Mouse (Mus musculus): ENCODE data around the gene Prkcb. TPM values are rescaled to one million over a fixed set of nuclear protein-coding genes. Genes with fewer than 3 reads are reported as not detected.

Gene Prkcb
- polyA plus RNA-seq, 1 experiment: 2.3 TPM

- TF ChIP-seq CTCF (IDR thresholded peaks at IDR 0.05; ENCODE audit: low read depth, low read length): peak; percentile 93
- TF ChIP-seq EP300 (IDR thresholded peaks at IDR 0.05; ENCODE audit: insufficient read depth, low read depth, low read length): no peak
- no peaks in the 10 kb centered on the region for H3K9me3 ChIP-seq (replicated peaks; ENCODE audit: control insufficient read depth, insufficient read depth, low read length, poor library complexity, severe bottlenecking)
- H3K4me3 ChIP-seq (ENCODE audit: low read depth, low read length): no peak overlapping the region
- H3K4me1 ChIP-seq (ENCODE audit: control insufficient read depth, insufficient read depth, low read length): no peaks in the 10 kb centered on the region
- no peaks in the 10 kb centered on the region for H3K36me3 ChIP-seq (ENCODE audit: control insufficient read depth, insufficient read depth, low read length, poor library complexity, severe bottlenecking)
- no peak overlapping the region for H3K9ac ChIP-seq (ENCODE audit: low read depth, poor library complexity, severe bottlenecking)
- H3K27ac ChIP-seq (ENCODE audit: insufficient read depth, low read length): no peak overlapping the region
- no peaks in the 10 kb centered on the region for H3K27me3 ChIP-seq (ENCODE audit: control insufficient read depth, insufficient read depth, low read length, poor library complexity, severe bottlenecking)
Observed at GRCm38 (mm10) chr7:122470370-122471280, 182.1 kb downstream of the Prkcb start.

- no peaks in the 10 kb centered on the region for H3K9me3 ChIP-seq (replicated peaks; ENCODE audit: control insufficient read depth, insufficient read depth, low read length, poor library complexity, severe bottlenecking)
- no peaks in the 10 kb centered on the region for H3K27me3 ChIP-seq (ENCODE audit: control insufficient read depth, insufficient read depth, low read length, poor library complexity, severe bottlenecking)
- no peaks in the 10 kb centered on the region for H3K36me3 ChIP-seq (ENCODE audit: control insufficient read depth, insufficient read depth, low read length, poor library complexity, severe bottlenecking)
- H3K9ac ChIP-seq (ENCODE audit: low read depth, poor library complexity, severe bottlenecking): no peak overlapping the region
- TF ChIP-seq EP300 (IDR thresholded peaks at IDR 0.05; ENCODE audit: insufficient read depth, low read depth, low read length) (no peak), CTCF (IDR thresholded peaks at IDR 0.05; ENCODE audit: low read depth, low read length) (no peak), POLR2A (IDR thresholded peaks at IDR 0.05; ENCODE audit: insufficient read depth, low read length) (no peak)
- H3K27ac ChIP-seq (ENCODE audit: insufficient read depth, low read length): no peak overlapping the region
- H3K4me1 ChIP-seq (ENCODE audit: control insufficient read depth, insufficient read depth, low read length): no peaks in the 10 kb centered on the region
- H3K4me3 ChIP-seq (ENCODE audit: low read depth, low read length): no peak overlapping the region
Observed at GRCm38 (mm10) chr7:122472223-122472622, 183.7 kb downstream of the Prkcb start.

GRCm38 (mm10) chr7:122475038-122475437 is 186.5 kb downstream of the Prkcb start:
- H3K9me3 ChIP-seq (replicated peaks; ENCODE audit: control insufficient read depth, insufficient read depth, low read length, poor library complexity, severe bottlenecking): no peaks in the 10 kb centered on the region; the same call in 1 of the 2 replicates
- no peak overlapping the region for H3K4me3 ChIP-seq (ENCODE audit: low read depth, low read length)
- H3K36me3 ChIP-seq (ENCODE audit: control insufficient read depth, insufficient read depth, low read length, poor library complexity, severe bottlenecking): no peaks in the 10 kb centered on the region
- no peaks in the 10 kb centered on the region for H3K4me1 ChIP-seq (ENCODE audit: control insufficient read depth, insufficient read depth, low read length)
- no peak for TF ChIP-seq EP300 (IDR thresholded peaks at IDR 0.05; ENCODE audit: insufficient read depth, low read depth, low read length)
- TF ChIP-seq POLR2A (IDR thresholded peaks at IDR 0.05; ENCODE audit: insufficient read depth, low read length): no peak
- TF ChIP-seq CTCF (IDR thresholded peaks at IDR 0.05; ENCODE audit: low read depth, low read length): no peak
- no peaks in the 10 kb centered on the region for H3K27me3 ChIP-seq (ENCODE audit: control insufficient read depth, insufficient read depth, low read length, poor library complexity, severe bottlenecking)
- H3K9ac ChIP-seq (ENCODE audit: low read depth, poor library complexity, severe bottlenecking): no peak overlapping the region
- no peak overlapping the region for H3K27ac ChIP-seq (ENCODE audit: insufficient read depth, low read length)

GRCm38 (mm10) chr7:122476697-122477096 is 188.1 kb downstream of the Prkcb start:
- Histone ChIP-seq H3K9ac (ENCODE audit: low read depth, poor library complexity, severe bottlenecking) (no peak overlapping the region), H3K4me3 (ENCODE audit: low read depth, low read length) (no peak overlapping the region), H3K9me3 (replicated peaks; ENCODE audit: control insufficient read depth, insufficient read depth, low read length, poor library complexity, severe bottlenecking) (peaks cover 4% of the 10 kb centered on the region), H3K27ac (ENCODE audit: insufficient read depth, low read length) (no peak overlapping the region), H3K27me3 (ENCODE audit: control insufficient read depth, insufficient read depth, low read length, poor library complexity, severe bottlenecking) (no peaks in the 10 kb centered on the region), H3K4me1 (ENCODE audit: control insufficient read depth, insufficient read depth, low read length) (no peaks in the 10 kb centered on the region), H3K36me3 (ENCODE audit: control insufficient read depth, insufficient read depth, low read length, poor library complexity, severe bottlenecking) (no peaks in the 10 kb centered on the region)
- TF ChIP-seq POLR2A (IDR thresholded peaks at IDR 0.05; ENCODE audit: insufficient read depth, low read length): no peak
- no peak for TF ChIP-seq CTCF (IDR thresholded peaks at IDR 0.05; ENCODE audit: low read depth, low read length)
- no peak for TF ChIP-seq EP300 (IDR thresholded peaks at IDR 0.05; ENCODE audit: insufficient read depth, low read depth, low read length)

- H3K27me3 ChIP-seq (ENCODE audit: control insufficient read depth, insufficient read depth, low read length, poor library complexity, severe bottlenecking): no peaks in the 10 kb centered on the region
- no peaks in the 10 kb centered on the region for H3K36me3 ChIP-seq (ENCODE audit: control insufficient read depth, insufficient read depth, low read length, poor library complexity, severe bottlenecking)
- no peak for TF ChIP-seq EP300 (IDR thresholded peaks at IDR 0.05; ENCODE audit: insufficient read depth, low read depth, low read length)
- TF ChIP-seq CTCF (IDR thresholded peaks at IDR 0.05; ENCODE audit: low read depth, low read length): peak; percentile 18
- no peak for TF ChIP-seq POLR2A (IDR thresholded peaks at IDR 0.05; ENCODE audit: insufficient read depth, low read length)
- no peaks in the 10 kb centered on the region for H3K4me1 ChIP-seq (ENCODE audit: control insufficient read depth, insufficient read depth, low read length)
- H3K9me3 ChIP-seq (replicated peaks; ENCODE audit: control insufficient read depth, insufficient read depth, low read length, poor library complexity, severe bottlenecking): peaks cover 4% of the 10 kb centered on the region
- H3K9ac ChIP-seq (ENCODE audit: low read depth, poor library complexity, severe bottlenecking): no peak overlapping the region
- no peak overlapping the region for H3K27ac ChIP-seq (ENCODE audit: insufficient read depth, low read length)
- no peak overlapping the region for H3K4me3 ChIP-seq (ENCODE audit: low read depth, low read length)
Observed at GRCm38 (mm10) chr7:122477118-122477517, 188.6 kb downstream of the Prkcb start.
